Mouse (Mus musculus) cerebellum, adult 2 months (tissue): ENCODE measurements around the gene Bicra.

Experiments
- CTCF ChIP-seq: fragments of 200-500 bp; IDR thresholded peaks from 2 replicates; pipeline ENCODE4 v1.5.1; 2011; ENCODE audit warnings: low read depth, mild to moderate bottlenecking, control low read depth, low read length, moderate library complexity, borderline replicate concordance; ENCODE audit not compliant: insufficient read depth
- POLR2A ChIP-seq: fragments of 200-500 bp; IDR thresholded peaks from 2 replicates; pipeline ENCODE4 v1.6.1; 2011; ENCODE audit warnings: low read length, control low read depth, borderline replicate concordance; ENCODE audit not compliant: insufficient read depth

GRCm38 (mm10) chr7:16054966-16055365, 7.2 kb upstream of the Bicra start:
- TF ChIP-seq CTCF (no peak), POLR2A (no peak)
